Mouse (Mus musculus) forebrain, embryonic 14.5 days (tissue): ENCODE data around the gene Krtap2-4. TPM values are rescaled to one million over a fixed set of nuclear protein-coding genes. Genes with fewer than 3 reads are reported as not detected.

Source experiments
- ATAC-seq: fragments of 200-750 bp; cut with Nextera tagmentation; 2 replicates; pipeline ENCODE4 v1.8.0; 2017; ENCODE audit warnings: mild to moderate bottlenecking, moderate library complexity
- DNase-seq: peaks from one replicate; pipeline ENCODE4 v3.0.0-alpha.2; 2015; ENCODE audit warnings: low spot score
- H3K27ac ChIP-seq: fragments of 300-500 bp; sonication (generic); 2 replicates; pipeline ENCODE4 v1.5.1; 2014; ENCODE audit warnings: low read depth, mild to moderate bottlenecking, control low read depth, low read length, moderate library complexity
- H3K27me3 ChIP-seq: fragments of 300-500 bp; sonication (generic); replicated peaks from 2 replicates; pipeline ENCODE4 v1.6.1; 2014; ENCODE audit warnings: low read length, control low read depth, mixed read lengths; ENCODE audit not compliant: control insufficient read depth, insufficient read depth
- H3K36me3 ChIP-seq: fragments of 300-500 bp; sonication (generic); 2 replicates; pipeline ENCODE4 v1.6.1; 2014; ENCODE audit warnings: low read length, control low read depth; ENCODE audit not compliant: control insufficient read depth, insufficient read depth
- H3K4me1 ChIP-seq: fragments of 300-500 bp; sonication (generic); 2 replicates; pipeline ENCODE4 v1.6.1; 2014; ENCODE audit warnings: antibody characterized with exemption, low read length, control low read depth; ENCODE audit not compliant: control insufficient read depth, insufficient read depth
- H3K4me2 ChIP-seq: fragments of 300-500 bp; sonication (generic); 2 replicates; pipeline ENCODE4 v1.6.1; 2014; ENCODE audit warnings: mild to moderate bottlenecking, control low read depth, low read length
- H3K4me3 ChIP-seq: fragments of 300-500 bp; sonication (generic); 2 replicates; pipeline ENCODE4 v1.5.1; 2014; ENCODE audit warnings: low read depth, low read length, control low read depth
- H3K9ac ChIP-seq: fragments of 300-500 bp; sonication (generic); 2 replicates; pipeline ENCODE4 v1.6.1; 2014; ENCODE audit warnings: mild to moderate bottlenecking, low read length, control low read depth, moderate library complexity
- H3K9me3 ChIP-seq: fragments of 300-500 bp; sonication (generic); replicated peaks from 2 replicates; pipeline ENCODE4 v1.6.1; 2016; ENCODE audit warnings: low read length, control low read depth, mixed read lengths; ENCODE audit not compliant: control insufficient read depth
- WGBS: fragments of 180-500 bp; shearing (Covaris S2); extraction: QIAGEN DNeasy Blood & Tissue Kit; methylation state at CpG from one replicate; pipeline ENCODE4 v1.1.7; 2014; 5-methylcytosine and 5-hydroxymethylcytosine counted together
- polyA plus RNA-seq: library from polyadenylated mRNA; unstranded; fragments of >200 nt; fragmentation: Nextera tagmentation; extraction: Ambion mirVana; gene quantifications from 2 replicates; pipeline ENCODE4 v1.2.1, GENCODE M21; 2014

Krtap2-4 gene
- polyA plus RNA-seq, 1 experiment from 2014 or later = not detected

- no peaks in the 10 kb centered on the region for H3K9me3 ChIP-seq
- no peaks in the 10 kb centered on the region for H3K4me1 ChIP-seq
- DNase-seq = no peak
- no peaks in the 10 kb centered on the region for H3K36me3 ChIP-seq
- ATAC-seq = no peak
- 23% methylated on average over 4 of the region's 4 CpGs for WGBS
- no peak overlapping the region for H3K4me3 ChIP-seq
- H3K4me2 ChIP-seq = no peak overlapping the region
- H3K27me3 ChIP-seq = no peaks in the 10 kb centered on the region
- no peak overlapping the region for H3K27ac ChIP-seq
- H3K9ac ChIP-seq = no peak overlapping the region
Measured at GRCm38 (mm10) chr11:99573164-99573563, 41.5 kb downstream of the Krtap2-4 start.

DNA sequence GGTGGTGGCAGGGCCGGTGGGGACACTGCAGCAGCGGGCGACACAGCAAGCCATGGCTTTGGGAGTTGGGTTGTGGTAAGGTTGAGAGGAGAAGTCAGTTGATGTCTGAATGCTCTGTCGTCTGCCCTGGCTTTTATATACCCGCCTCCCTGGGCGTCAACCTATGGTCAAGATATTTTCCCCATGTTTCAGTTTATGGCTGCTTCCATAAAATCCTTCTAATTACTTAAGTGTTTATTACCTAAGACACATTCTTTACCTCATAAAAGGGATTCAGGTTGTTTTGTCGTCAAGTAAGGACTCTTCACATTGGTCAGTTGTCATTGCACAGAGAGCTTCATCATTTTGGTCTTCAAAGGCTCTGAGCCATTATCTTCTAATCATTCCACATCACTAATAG, 48.1 kb downstream of the Krtap2-4 start, which contains the start of gene Krtap3-1:
Gene Krtap3-1, minus strand, starts transcription at position 101 of the 400 bp plus-strand sequence.
- no peak within 1 kb of the TSS for H3K27ac ChIP-seq
- H3K27me3 ChIP-seq = no peaks in the 10 kb centered on the region
- no peaks in the 10 kb centered on the region for H3K36me3 ChIP-seq
- H3K4me3 ChIP-seq = no peak within 1 kb of the TSS
- no peak within 1 kb of the TSS for H3K4me2 ChIP-seq
- no peaks in the 10 kb centered on the region for H3K9me3 ChIP-seq
- 95% methylated on average over 7 of the region's 7 CpGs for WGBS
- no peak for DNase-seq
- H3K9ac ChIP-seq = no peak within 1 kb of the TSS
- no peaks in the 10 kb centered on the region for H3K4me1 ChIP-seq
- no peak for ATAC-seq

Other genes starting within 250 kb of the Krtap2-4 start
- gene Krt28, start 239.9 kb downstream of the Krtap2-4 start, polyA plus RNA-seq = 0.17 and 0.34 TPM in 2 replicates
- gene Krt10, start 225.5 kb downstream of the Krtap2-4 start, polyA plus RNA-seq = 30.9 and 33.3 TPM in 2 replicates
- 0.23 TPM in 1 of 2 replicates, not detected in the other for gene Krt12, start 192.6 kb downstream of the Krtap2-4 start, polyA plus RNA-seq
- gene Krt20, start 176.7 kb downstream of the Krtap2-4 start, polyA plus RNA-seq = not detected in 2 replicates
- 0.10 TPM in 1 of 2 replicates, not detected in the other for gene Krt23, start 121.7 kb downstream of the Krtap2-4 start, polyA plus RNA-seq
- gene Krt39, start 93.5 kb downstream of the Krtap2-4 start, polyA plus RNA-seq = not detected in 2 replicates
- gene Krt40, start 71.7 kb downstream of the Krtap2-4 start, polyA plus RNA-seq = not detected in 2 replicates
- gene Krtap3-3, start 64.0 kb downstream of the Krtap2-4 start, polyA plus RNA-seq = not detected in 2 replicates
- not detected in 2 replicates for gene Krtap3-2, start 58.0 kb downstream of the Krtap2-4 start, polyA plus RNA-seq
- gene Gm11939, start 55.4 kb downstream of the Krtap2-4 start, polyA plus RNA-seq = not detected in 2 replicates
- not detected in 2 replicates for gene Krtap3-1, start 48.2 kb downstream of the Krtap2-4 start, polyA plus RNA-seq
- not detected in 2 replicates for gene Krtap1-5, start 33.8 kb downstream of the Krtap2-4 start, polyA plus RNA-seq
- not detected in 2 replicates for gene Krtap1-4, start 31.2 kb downstream of the Krtap2-4 start, polyA plus RNA-seq
- gene Krtap1-3, start 23.5 kb downstream of the Krtap2-4 start, polyA plus RNA-seq = not detected in 2 replicates
- not detected in 2 replicates for gene Krtap9-3, start 16.7 kb downstream of the Krtap2-4 start, polyA plus RNA-seq
- not detected in 2 replicates for gene Gm11938, start 11.5 kb downstream of the Krtap2-4 start, polyA plus RNA-seq
- gene Gm11937, start 4.7 kb downstream of the Krtap2-4 start, polyA plus RNA-seq = not detected in 2 replicates
- gene Gm11562, start 5.6 kb upstream of the Krtap2-4 start, polyA plus RNA-seq = not detected in 2 replicates
- not detected in 2 replicates for gene Krtap4-1, start 13.4 kb upstream of the Krtap2-4 start, polyA plus RNA-seq
- not detected in 2 replicates for gene Krtap4-2, start 20.2 kb upstream of the Krtap2-4 start, polyA plus RNA-seq
- not detected in 2 replicates for gene Krtap4-7, start 29.2 kb upstream of the Krtap2-4 start, polyA plus RNA-seq
- not detected in 2 replicates for gene Gm11555, start 35.4 kb upstream of the Krtap2-4 start, polyA plus RNA-seq
- not detected in 2 replicates for gene Gm11563, start 44.1 kb upstream of the Krtap2-4 start, polyA plus RNA-seq
- not detected in 2 replicates for gene Krtap4-6, start 51.1 kb upstream of the Krtap2-4 start, polyA plus RNA-seq
- not detected in 2 replicates for gene Gm14190, start 75.9 kb upstream of the Krtap2-4 start, polyA plus RNA-seq
- gene Gm14180, start 119.4 kb upstream of the Krtap2-4 start, polyA plus RNA-seq = not detected in 2 replicates
- gene Gm11595, start 158.1 kb upstream of the Krtap2-4 start, polyA plus RNA-seq = not detected in 2 replicates
- gene Krtap4-8, start 165.9 kb upstream of the Krtap2-4 start, polyA plus RNA-seq = not detected in 2 replicates
- not detected in 2 replicates for gene Krtap4-9, start 170.4 kb upstream of the Krtap2-4 start, polyA plus RNA-seq
- not detected in 2 replicates for gene Gm11596, start 178.6 kb upstream of the Krtap2-4 start, polyA plus RNA-seq
- not detected in 2 replicates for gene Gm11569, start 184.1 kb upstream of the Krtap2-4 start, polyA plus RNA-seq
- gene Gm11554, start 189.6 kb upstream of the Krtap2-4 start, polyA plus RNA-seq = not detected in 2 replicates
- not detected in 2 replicates for gene Krtap4-13, start 195.0 kb upstream of the Krtap2-4 start, polyA plus RNA-seq
- gene Gm11564, start 200.8 kb upstream of the Krtap2-4 start, polyA plus RNA-seq = not detected in 2 replicates
- not detected in 2 replicates for gene 2300003K06Rik, start 223.2 kb upstream of the Krtap2-4 start, polyA plus RNA-seq
- gene Krtap4-16, start 236.8 kb upstream of the Krtap2-4 start, polyA plus RNA-seq = not detected in 2 replicates
- gene Gm11568, start 243.1 kb upstream of the Krtap2-4 start, polyA plus RNA-seq = not detected in 2 replicates
- gene Gm11559, start 249.6 kb upstream of the Krtap2-4 start, polyA plus RNA-seq = not detected in 2 replicates